Mouse (Mus musculus): Measurements from ENCODE around the gene Vmn2r96.
"Not testable (repeated sequence)": the region's sequence is repeated elsewhere in the genome, so short reads cannot be mapped to it uniquely, and the experiment has no call there.

The Vmn2r96 gene

DNA sequence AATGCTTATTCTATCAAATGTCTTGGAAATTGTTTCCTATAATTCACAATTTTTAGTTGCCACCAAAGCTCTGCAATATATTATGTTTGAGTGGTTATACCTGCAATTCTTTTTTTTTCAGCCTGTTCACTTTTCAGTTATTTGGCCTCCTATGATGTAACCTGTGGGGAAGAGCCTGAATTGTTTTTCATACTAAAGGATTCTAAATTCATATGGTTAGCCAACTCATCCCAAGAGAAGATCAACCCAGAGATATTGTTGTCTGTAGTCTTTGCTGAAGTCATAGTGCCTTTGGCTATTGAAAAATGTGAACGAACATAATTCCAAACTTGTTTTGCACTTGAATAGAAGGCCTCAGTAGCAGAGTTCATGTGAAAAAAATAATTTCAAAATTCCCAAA, at the start of gene Vmn2r96:
Vmn2r96 (plus strand) TSS at position 301 of the 400 bp plus-strand sequence.
- not testable (repeated sequence) for DNase-seq (ENCODE audit: low spot score)

DNA sequence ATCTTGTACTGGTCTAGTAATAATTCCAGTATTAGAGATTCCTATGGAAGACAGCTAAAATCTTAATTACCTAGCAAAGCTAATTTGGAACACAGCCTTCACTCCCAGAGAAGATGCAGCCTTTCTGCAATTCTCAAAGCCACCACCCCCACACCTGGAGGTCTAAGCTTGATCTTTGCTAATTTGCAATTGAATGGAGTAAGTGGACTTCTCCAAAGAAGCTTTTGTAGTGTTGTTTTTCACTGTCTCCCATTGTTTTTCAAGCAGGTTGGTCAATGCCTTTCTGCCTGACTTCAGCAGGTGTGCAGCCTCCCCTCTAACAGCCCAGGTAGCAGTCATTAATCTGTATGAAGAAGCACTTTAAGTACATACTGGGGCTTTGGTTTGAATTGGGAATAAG, 49.6 kb upstream of the Vmn2r96 start:
- DNase-seq (ENCODE audit: low spot score) = no peak

DNA sequence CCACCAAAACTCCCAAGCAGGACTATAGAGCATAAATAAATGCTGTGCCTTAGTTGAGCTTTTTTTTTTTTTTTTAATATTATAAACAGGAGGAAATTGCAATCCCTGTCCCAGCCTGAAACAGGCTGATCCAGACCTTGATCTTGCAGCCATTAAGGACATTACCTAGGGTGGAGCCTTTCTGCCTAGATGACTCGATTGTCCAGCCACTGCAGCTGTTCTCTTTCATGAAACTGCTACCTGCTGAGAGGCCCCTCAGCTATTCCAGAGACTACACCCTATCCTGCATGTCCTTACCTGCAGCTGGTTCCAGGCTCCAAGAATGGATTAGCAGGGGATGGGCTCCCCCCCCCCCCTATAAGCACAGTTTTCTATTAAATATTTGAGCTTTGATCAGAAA, 49.0 kb upstream of the Vmn2r96 start:
- no peak for DNase-seq (ENCODE audit: low spot score)

DNA sequence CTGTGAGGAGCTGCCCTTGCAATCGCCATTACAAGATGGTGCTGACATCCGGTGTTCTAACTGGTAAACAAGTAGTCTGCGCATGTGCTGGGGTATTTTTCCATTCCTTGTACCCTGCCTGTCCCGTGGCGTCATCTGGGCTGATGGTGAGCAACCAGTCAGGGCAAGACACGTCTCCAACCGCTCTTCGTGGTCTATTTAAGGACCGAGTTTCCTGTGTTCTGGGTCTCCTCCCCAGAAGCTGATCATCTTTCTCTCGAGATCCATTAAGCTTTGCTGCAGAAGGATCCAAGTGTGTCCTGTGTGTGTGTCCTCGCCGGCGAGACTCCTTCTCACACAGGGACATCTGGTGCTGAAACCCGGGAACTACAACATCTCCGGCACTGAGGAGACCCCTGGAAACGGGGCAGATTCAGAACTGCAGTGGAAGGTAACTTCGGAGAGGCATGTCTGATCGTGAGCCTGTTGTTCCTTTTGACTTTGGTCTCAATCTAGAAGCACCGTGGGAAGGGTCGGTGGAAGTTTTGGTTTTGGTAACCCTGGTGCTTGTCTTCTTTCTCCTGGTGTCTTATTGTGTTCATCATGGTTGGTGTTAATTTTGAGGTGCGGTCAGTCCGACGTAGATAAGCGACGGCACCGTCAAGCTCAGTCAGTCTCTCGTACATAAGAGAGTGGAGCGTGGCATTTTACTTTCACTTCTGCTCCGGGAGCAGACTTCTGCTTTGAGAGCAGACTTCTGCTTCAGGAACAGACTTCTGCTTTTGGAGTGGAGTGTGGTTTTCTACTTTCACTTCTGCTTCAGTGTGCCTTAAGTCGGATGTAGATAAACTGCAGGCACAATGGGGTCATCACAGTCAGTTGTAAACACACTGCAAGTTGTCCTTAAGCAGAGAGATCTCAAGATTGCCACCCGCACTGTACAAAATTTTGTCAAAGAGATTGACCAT, 14.5 kb upstream of the Vmn2r96 start:
- DNase-seq (ENCODE audit: low spot score) = not testable (repeated sequence)

DNA sequence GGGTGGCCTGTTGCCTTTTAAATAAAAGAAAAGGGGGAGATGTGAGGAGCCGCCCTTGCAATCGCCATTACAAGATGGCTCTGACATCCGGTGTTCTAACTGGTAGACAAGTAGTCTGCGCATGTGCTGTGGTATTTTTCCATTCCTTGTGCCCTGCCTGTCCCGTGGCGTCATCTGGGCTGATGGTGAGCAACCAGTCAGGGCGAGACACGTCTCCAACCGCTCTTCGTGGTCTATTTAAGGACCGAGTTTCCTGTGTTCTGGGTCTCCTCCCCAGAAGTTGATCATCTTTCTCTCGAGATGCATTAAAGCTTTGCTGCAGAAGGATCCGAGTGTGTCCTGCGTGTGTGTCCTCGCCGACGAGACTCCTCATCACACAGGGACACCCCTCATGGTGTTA, 6.8 kb upstream of the Vmn2r96 start:
- not testable (repeated sequence) for DNase-seq (ENCODE audit: low spot score)

DNA sequence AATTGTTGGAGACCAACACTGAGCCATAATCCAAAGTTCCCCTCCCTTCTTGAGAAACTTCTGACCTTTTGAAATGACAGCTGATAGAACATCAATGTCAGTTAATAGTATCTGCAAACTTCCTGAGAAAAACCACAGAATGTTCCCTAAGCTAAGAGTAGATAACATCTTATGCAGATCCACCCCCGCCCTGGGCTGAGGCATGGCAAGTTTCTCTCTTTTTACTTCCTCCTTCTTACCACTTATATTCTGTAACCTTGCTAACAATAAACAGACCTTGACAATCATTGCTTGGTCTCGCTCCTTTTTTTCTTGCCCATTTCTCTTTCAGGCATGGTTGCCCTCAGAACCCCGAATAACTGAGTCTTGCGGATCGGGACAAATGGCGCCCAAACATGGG, 42.2 kb downstream of the Vmn2r96 start:
- not testable (repeated sequence) for DNase-seq (ENCODE audit: low spot score)

DNA sequence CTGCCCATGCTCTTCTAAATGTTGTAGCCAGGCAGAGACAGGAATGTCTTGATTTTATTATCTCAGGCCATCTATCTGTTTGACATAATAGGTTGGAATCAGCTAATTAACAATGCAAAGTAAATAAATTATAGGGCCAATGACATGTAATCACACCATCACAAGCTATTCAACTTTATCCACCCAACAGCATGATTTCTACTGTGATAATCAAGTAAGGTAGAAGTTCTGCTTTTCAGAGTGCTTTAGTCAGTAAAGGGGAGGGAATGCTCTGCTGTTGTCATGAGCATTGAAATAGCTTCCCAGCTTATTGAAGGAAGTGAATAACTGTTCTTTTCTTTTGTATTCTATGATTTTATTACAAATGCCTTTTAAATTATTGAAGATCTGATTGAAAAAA, 53.6 kb downstream of the Vmn2r96 start:
- DNase-seq (ENCODE audit: low spot score) = no peak
